Mouse (Mus musculus) hindbrain, embryonic 12.5 days (tissue): ENCODE results near the gene Rbfox2. TPM values are rescaled to one million over a fixed set of nuclear protein-coding genes. Genes with fewer than 3 reads are reported as not detected.

Experiments
- ATAC-seq: fragments of 200-750 bp; cut with Nextera tagmentation; 2 replicates; pipeline ENCODE4 v1.8.0; 2017; ENCODE audit warnings: moderate TSS enrichment; ENCODE audit not compliant: low FRiP score
- H3K27ac ChIP-seq: fragments of 300-500 bp; sonication (generic); 2 replicates; pipeline ENCODE4 v1.5.1; 2016; ENCODE audit warnings: mild to moderate bottlenecking
- H3K27me3 ChIP-seq: fragments of 300-500 bp; sonication (generic); 2 replicates; pipeline ENCODE4 v1.6.1; 2016; ENCODE audit warnings: mild to moderate bottlenecking
- H3K36me3 ChIP-seq: fragments of 300-500 bp; sonication (generic); 2 replicates; pipeline ENCODE4 v1.6.1; 2016; ENCODE audit warnings: mild to moderate bottlenecking
- H3K4me1 ChIP-seq: fragments of 300-500 bp; sonication (generic); 2 replicates; pipeline ENCODE4 v1.6.1; 2016
- H3K4me2 ChIP-seq: fragments of 300-500 bp; sonication (generic); replicated peaks from 2 replicates; pipeline ENCODE4 v1.6.1; 2016; ENCODE audit warnings: mild to moderate bottlenecking
- H3K4me3 ChIP-seq: fragments of 300-500 bp; sonication (generic); 2 replicates; pipeline ENCODE4 v1.5.1; 2016; ENCODE audit warnings: mild to moderate bottlenecking
- H3K9ac ChIP-seq: fragments of 300-500 bp; sonication (generic); 2 replicates; pipeline ENCODE4 v1.6.1; 2016; ENCODE audit warnings: mild to moderate bottlenecking, moderate library complexity
- H3K9me3 ChIP-seq: fragments of 300-500 bp; sonication (generic); replicated peaks from 2 replicates; pipeline ENCODE4 v1.6.1; 2016; ENCODE audit warnings: mild to moderate bottlenecking
- WGBS: fragments of 180-500 bp; shearing (Covaris S2); methylation state at CpG from one replicate; pipeline ENCODE4 v1.1.7; 2016; 5-methylcytosine and 5-hydroxymethylcytosine counted together
- polyA plus RNA-seq: library from polyadenylated mRNA; unstranded; fragments of >200 nt; fragmentation: Nextera tagmentation; extraction: Ambion mirVana; gene quantifications from 2 replicates; pipeline ENCODE4 v1.2.1, GENCODE M21; 2016

Rbfox2 gene
- polyA plus RNA-seq, 1 experiment from 2014 or later = 156 TPM

- Histone ChIP-seq H3K27me3 (no peaks in the 10 kb centered on the region), H3K9me3 (no peaks in the 10 kb centered on the region), H3K27ac (no peak overlapping the region), H3K9ac (no peak overlapping the region), H3K4me2 (no peak overlapping the region), H3K36me3 (no peaks in the 10 kb centered on the region), H3K4me3 (no peak overlapping the region), H3K4me1 (peaks cover 22% of the 10 kb centered on the region)
- ATAC-seq = no peak
- 89% methylated on average over 4 of the region's 4 CpGs for WGBS
Measured at GRCm38 (mm10) chr15:77239564-77239963, 67.2 kb downstream of the Rbfox2 start.

GRCm38 (mm10) chr15:77237661-77238060 lies 69.1 kb downstream of the Rbfox2 start:
- no peak for ATAC-seq
- H3K27ac ChIP-seq = no peak overlapping the region
- H3K4me2 ChIP-seq = no peak overlapping the region
- H3K4me1 ChIP-seq = peaks cover 21% of the 10 kb centered on the region
- no peak overlapping the region for H3K4me3 ChIP-seq
- no peaks in the 10 kb centered on the region for H3K9me3 ChIP-seq
- H3K36me3 ChIP-seq = no peaks in the 10 kb centered on the region
- no peaks in the 10 kb centered on the region for H3K27me3 ChIP-seq
- WGBS = 55% methylated on average over 1 of the region's 1 CpGs
- no peak overlapping the region for H3K9ac ChIP-seq

DNA sequence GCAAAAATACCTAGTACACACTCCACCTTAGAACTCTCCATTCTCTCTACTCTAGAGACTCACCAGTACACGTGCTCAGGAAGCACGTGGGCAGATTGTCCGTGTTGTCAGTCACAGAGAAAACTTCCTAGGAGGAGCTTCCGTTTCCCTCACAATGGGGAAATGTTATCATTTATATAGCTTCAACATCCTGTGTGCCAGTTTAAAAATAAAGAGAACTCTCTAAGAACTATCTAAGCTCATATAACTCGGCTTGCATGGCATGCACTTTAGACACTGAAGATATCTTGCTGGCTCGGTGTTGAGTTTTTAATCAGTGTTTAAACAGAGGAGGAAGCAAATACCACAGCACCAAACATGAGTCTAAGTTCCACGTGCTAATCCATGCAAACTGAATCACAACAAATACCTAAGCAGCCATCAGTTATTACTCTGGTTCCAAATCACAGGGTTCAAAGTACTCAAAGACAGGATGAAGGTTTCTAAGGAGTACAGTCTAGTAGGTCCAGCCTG lies 70.7 kb downstream of the Rbfox2 start:
- Histone ChIP-seq H3K9ac (no peak overlapping the region), H3K27me3 (no peaks in the 10 kb centered on the region), H3K9me3 (no peaks in the 10 kb centered on the region), H3K4me3 (no peak overlapping the region), H3K4me1 (peaks cover 21% of the 10 kb centered on the region), H3K4me2 (no peak overlapping the region), H3K36me3 (no peaks in the 10 kb centered on the region), H3K27ac (no peak overlapping the region)
- 75% methylated on average over 7 of the region's 7 CpGs for WGBS
- ATAC-seq = no peak

- Histone ChIP-seq H3K9ac (no peak overlapping the region), H3K4me2 (no peak overlapping the region)
Measured at GRCm38 (mm10) chr15:77235551-77235950, 71.3 kb downstream of the Rbfox2 start.

GRCm38 (mm10) chr15:77234296-77234695 lies 72.5 kb downstream of the Rbfox2 start:
- no peak overlapping the region for H3K4me3 ChIP-seq

More at GRCm38 (mm10) chr15:77235551-77235950, 71.3 kb downstream of the Rbfox2 start:
- peaks cover 21% of the 10 kb centered on the region for H3K4me1 ChIP-seq
- no peaks in the 10 kb centered on the region for H3K9me3 ChIP-seq
- no peak overlapping the region for H3K4me3 ChIP-seq
- WGBS = 81% methylated on average over 4 of the region's 4 CpGs
- H3K36me3 ChIP-seq = no peaks in the 10 kb centered on the region
- H3K27me3 ChIP-seq = no peaks in the 10 kb centered on the region
- no peak for ATAC-seq
- H3K27ac ChIP-seq = no peak overlapping the region

GRCm38 (mm10) chr15:77230144-77230543 lies 76.7 kb downstream of the Rbfox2 start:
- peaks cover 11% of the 10 kb centered on the region for H3K4me1 ChIP-seq
- no peaks in the 10 kb centered on the region for H3K36me3 ChIP-seq
- 70% methylated on average over 3 of the region's 3 CpGs for WGBS

More at GRCm38 (mm10) chr15:77234296-77234695, 72.5 kb downstream of the Rbfox2 start:
- H3K4me1 ChIP-seq = peaks cover 21% of the 10 kb centered on the region
- H3K36me3 ChIP-seq = no peaks in the 10 kb centered on the region
- H3K27ac ChIP-seq = no peak overlapping the region
- 73% methylated on average over 4 of the region's 4 CpGs for WGBS
- no peak for ATAC-seq
- no peak overlapping the region for H3K9ac ChIP-seq
- H3K9me3 ChIP-seq = no peaks in the 10 kb centered on the region
- no peaks in the 10 kb centered on the region for H3K27me3 ChIP-seq
- H3K4me2 ChIP-seq = no peak overlapping the region

GRCm38 (mm10) chr15:77226831-77227354 lies 79.9 kb downstream of the Rbfox2 start:
- Histone ChIP-seq H3K9ac (no peak overlapping the region), H3K4me2 (no peak overlapping the region), H3K36me3 (no peaks in the 10 kb centered on the region), H3K9me3 (no peaks in the 10 kb centered on the region), H3K4me1 (no peaks in the 10 kb centered on the region), H3K27me3 (no peaks in the 10 kb centered on the region), H3K4me3 (no peak overlapping the region), H3K27ac (no peak overlapping the region)
- WGBS = 62% methylated on average over 7 of the region's 7 CpGs
- ATAC-seq = no peak

More at GRCm38 (mm10) chr15:77230144-77230543, 76.7 kb downstream of the Rbfox2 start:
- H3K27me3 ChIP-seq = no peaks in the 10 kb centered on the region
- no peak overlapping the region for H3K4me3 ChIP-seq
- no peaks in the 10 kb centered on the region for H3K9me3 ChIP-seq
- no peak overlapping the region for H3K4me2 ChIP-seq
- no peak for ATAC-seq
- H3K9ac ChIP-seq = no peak overlapping the region
- H3K27ac ChIP-seq = no peak overlapping the region

- Histone ChIP-seq H3K4me2 (no peak overlapping the region), H3K9ac (no peak overlapping the region), H3K36me3 (no peaks in the 10 kb centered on the region), H3K27ac (no peak overlapping the region), H3K27me3 (no peaks in the 10 kb centered on the region), H3K4me1 (no peaks in the 10 kb centered on the region), H3K4me3 (no peak overlapping the region), H3K9me3 (no peaks in the 10 kb centered on the region)
- 44% methylated on average over 4 of the region's 4 CpGs for WGBS
- no peak for ATAC-seq
Measured at GRCm38 (mm10) chr15:77225858-77226257, 80.9 kb downstream of the Rbfox2 start.

DNA sequence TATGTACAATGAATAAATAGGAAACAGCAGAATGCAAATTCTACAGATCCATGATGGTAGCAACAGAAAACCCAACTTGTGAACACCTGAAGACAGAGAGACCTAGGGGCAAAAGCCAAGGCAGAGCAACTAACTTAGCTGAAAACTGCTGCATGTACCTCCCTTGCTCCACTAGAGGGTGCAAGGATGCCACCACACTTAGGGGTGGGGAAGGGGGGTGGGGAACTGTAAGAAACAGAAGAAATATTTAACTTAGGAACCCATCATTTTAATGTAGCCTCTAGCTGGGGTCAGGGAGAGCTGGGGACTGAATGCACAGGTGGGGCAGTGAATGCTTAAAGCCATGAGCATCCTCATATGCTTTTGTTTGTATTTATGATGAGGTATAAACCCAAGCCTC lies 81.5 kb downstream of the Rbfox2 start:
- ATAC-seq = no peak
- no peak overlapping the region for H3K27ac ChIP-seq

DNA sequence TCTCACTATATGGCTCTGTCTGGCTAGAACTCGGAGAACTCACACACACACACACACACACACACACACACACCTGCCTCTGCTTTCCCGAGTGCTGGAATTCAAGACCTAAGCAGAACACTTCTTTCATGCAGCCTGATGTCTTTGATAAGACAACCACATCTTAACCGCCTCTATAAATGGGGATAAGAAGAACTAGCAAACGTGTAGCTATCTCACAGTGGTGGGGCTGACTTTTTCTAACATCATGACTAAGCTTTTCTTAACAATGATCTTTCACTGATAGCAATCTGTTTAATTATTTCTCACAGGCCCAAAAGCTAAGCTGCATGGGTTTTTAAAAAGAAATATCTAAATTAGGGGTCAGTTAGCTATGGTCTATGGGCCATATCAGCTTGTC lies 86.0 kb downstream of the Rbfox2 start:
- H3K9me3 ChIP-seq = no peaks in the 10 kb centered on the region
- H3K4me3 ChIP-seq = no peak overlapping the region
- H3K36me3 ChIP-seq = no peaks in the 10 kb centered on the region
- no peaks in the 10 kb centered on the region for H3K27me3 ChIP-seq
- no peak overlapping the region for H3K9ac ChIP-seq
- WGBS = 87% methylated on average over 4 of the region's 4 CpGs
- no peak overlapping the region for H3K4me2 ChIP-seq
- no peak for ATAC-seq
- H3K27ac ChIP-seq = no peak overlapping the region
- peaks cover 20% of the 10 kb centered on the region for H3K4me1 ChIP-seq

More for the DNA sequence above, 81.5 kb downstream of the Rbfox2 start:
- Histone ChIP-seq H3K9ac (no peak overlapping the region), H3K4me3 (no peak overlapping the region), H3K27me3 (no peaks in the 10 kb centered on the region), H3K4me2 (no peak overlapping the region), H3K4me1 (0 out of 2 replicates have a peak, but pooled peaks cover 3% of the 10 kb centered on the region), H3K36me3 (no peaks in the 10 kb centered on the region), H3K9me3 (no peaks in the 10 kb centered on the region)

- H3K4me2 ChIP-seq = no peak overlapping the region
- no peak overlapping the region for H3K9ac ChIP-seq
- H3K36me3 ChIP-seq = no peaks in the 10 kb centered on the region
- no peak overlapping the region for H3K27ac ChIP-seq
- no peak overlapping the region for H3K4me3 ChIP-seq
- no peaks in the 10 kb centered on the region for H3K27me3 ChIP-seq
- no peak for ATAC-seq
- peaks cover 27% of the 10 kb centered on the region for H3K4me1 ChIP-seq
- H3K9me3 ChIP-seq = no peaks in the 10 kb centered on the region
Measured at GRCm38 (mm10) chr15:77220137-77220536, 86.7 kb downstream of the Rbfox2 start.

DNA sequence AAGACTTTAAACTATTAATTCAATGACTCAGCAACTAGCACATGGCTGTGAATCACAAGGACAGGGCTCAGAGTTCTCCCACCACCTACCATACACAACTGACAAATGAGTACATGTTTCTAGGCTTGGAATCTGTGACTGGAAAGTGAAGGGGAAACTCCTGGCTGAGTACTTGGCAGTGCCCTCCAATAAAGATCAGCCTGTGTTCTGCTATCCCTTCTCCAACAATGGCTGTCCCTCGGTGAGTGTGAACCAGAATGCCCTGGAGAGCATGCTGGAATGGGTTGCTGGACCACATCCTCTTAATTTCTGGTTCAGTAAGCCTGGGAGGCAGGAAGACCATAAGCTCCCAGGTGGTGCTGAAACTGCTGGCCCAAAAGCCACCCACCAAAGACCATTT lies 87.2 kb downstream of the Rbfox2 start:
- Histone ChIP-seq H3K36me3 (no peaks in the 10 kb centered on the region), H3K27ac (no peak overlapping the region), H3K27me3 (no peaks in the 10 kb centered on the region), H3K4me3 (no peak overlapping the region), H3K4me2 (no peak overlapping the region), H3K9me3 (no peaks in the 10 kb centered on the region), H3K9ac (no peak overlapping the region), H3K4me1 (peaks cover 31% of the 10 kb centered on the region)
- ATAC-seq = no peak
- WGBS = 65% methylated on average over 1 of the region's 1 CpGs

- Histone ChIP-seq H3K9me3 (no peaks in the 10 kb centered on the region), H3K9ac (no peak overlapping the region), H3K4me1 (peaks cover 40% of the 10 kb centered on the region)
Measured at GRCm38 (mm10) chr15:77218007-77218406, 88.8 kb downstream of the Rbfox2 start.

More at GRCm38 (mm10) chr15:77218007-77218406, 88.8 kb downstream of the Rbfox2 start:
- ATAC-seq = no peak
- Histone ChIP-seq H3K27ac (no peak overlapping the region), H3K4me2 (no peak overlapping the region), H3K36me3 (no peaks in the 10 kb centered on the region), H3K27me3 (no peaks in the 10 kb centered on the region), H3K4me3 (no peak overlapping the region)
- WGBS = 91% methylated on average over 3 of the region's 3 CpGs
